Mouse (Mus musculus) left cerebral cortex, postnatal 36 days (tissue): Measurements from ENCODE around the gene Pld4. TPM values are rescaled to one million over a fixed set of nuclear protein-coding genes. Genes with fewer than 3 reads are reported as not detected.

Source experiments
- DNase-seq, 2 experiments: peaks; one replicate each; pipeline ENCODE4 v3.0.0; 2021 to 2022; ENCODE audit warnings: low spot score in 2 of 2, mixed read lengths in 1 of 2
- intact Hi-C: fragments of 180-260 bp; cut with DNase I; formaldehyde crosslinking; loops from one replicate; pipeline ENCODE4 v1.15.1; 2025
- total RNA-seq, 2 experiments: library from RNA; stranded (reverse); gene quantifications; 2 replicates each; pipeline ENCODE4 v1.2.3; 2021

Gene Pld4
- total RNA-seq, 2 experiments from 2014 or later = 9.3 to 10.3 TPM

DNA sequence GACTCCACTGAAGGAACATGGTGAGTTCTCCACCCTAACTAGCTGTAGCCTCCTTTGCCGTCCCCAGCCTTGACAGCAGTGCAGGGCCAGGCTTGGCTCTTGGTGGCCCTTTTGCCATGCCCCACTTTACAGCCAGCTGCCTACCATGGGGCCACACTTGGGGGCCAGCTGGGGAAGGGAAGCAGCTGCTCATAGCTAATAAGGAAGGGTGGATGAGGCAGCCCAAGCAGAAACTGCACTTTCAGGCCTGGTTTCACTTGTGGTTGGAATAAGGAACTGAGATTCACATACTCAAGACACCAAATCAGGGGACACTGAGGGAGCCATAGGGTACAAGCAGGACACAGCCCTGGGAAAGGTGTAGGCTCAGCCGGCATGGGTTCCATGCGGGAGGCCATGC is 1.6 kb downstream of the Pld4 start:
- no peak for DNase-seq
- intact Hi-C loops = no loop called here

DNA sequence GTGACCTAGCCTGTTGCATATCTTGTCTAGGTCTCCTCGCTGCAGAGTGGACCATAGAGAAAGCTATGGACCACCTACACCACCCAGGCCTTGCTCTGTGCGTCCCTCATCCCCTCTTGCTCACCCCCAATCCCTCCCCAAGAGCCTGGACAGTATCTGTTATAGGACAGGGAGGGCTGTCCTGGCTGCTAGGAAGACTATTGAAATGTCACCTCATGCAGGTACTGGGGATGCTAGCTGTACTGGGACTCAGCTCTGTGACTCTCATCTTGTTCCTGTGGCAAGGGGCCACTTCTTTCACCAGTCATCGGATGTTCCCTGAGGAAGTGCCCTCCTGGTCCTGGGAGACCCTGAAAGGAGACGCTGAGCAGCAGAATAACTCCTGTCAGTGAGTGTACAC is 2.7 kb downstream of the Pld4 start:
- DNase-seq = no peak
- intact Hi-C loops = no loop called here

DNA sequence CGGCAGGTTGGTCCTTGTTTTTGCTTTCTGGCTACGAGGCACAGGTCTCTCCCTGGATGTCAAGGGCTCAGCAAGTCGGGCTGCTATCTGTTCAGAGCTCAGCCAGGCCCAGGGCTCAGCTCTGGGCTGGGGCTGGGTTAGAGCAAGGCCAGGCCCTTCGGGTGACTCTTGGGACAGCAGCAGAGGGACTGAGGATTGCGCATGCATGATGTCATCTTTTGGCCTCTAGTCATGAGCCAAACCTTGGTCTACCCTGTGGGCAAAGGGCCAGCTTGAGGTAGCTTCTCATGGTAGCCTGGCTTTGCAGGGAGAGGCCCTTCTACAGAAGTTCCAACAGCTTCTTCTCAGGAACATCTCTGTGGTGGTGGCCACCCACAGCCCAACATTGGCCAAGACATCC is 3.7 kb downstream of the Pld4 start:
- intact Hi-C loops = no loop called here

DNA sequence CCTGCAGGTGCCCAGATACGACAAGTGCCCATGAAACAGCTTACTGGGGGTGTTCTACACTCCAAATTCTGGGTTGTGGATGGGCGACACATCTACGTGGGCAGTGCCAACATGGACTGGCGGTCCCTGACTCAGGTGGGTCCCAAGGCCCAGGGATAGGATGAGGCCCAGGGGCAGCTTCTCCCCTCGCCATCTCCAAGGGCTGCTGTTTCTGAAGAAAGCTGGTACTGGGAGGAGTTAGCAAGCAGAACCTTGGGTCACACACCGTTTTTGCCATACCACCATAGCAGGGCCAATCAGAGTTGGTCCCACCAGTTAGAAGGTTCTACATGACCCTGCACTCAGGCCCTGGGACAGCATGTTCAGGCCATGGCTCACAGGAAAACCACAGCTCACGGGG is 4.5 kb downstream of the Pld4 start:
- DNase-seq = no peak
- intact Hi-C loops = no loop called here

More for the DNA sequence above, 3.7 kb downstream of the Pld4 start:
- no peak for DNase-seq

DNA sequence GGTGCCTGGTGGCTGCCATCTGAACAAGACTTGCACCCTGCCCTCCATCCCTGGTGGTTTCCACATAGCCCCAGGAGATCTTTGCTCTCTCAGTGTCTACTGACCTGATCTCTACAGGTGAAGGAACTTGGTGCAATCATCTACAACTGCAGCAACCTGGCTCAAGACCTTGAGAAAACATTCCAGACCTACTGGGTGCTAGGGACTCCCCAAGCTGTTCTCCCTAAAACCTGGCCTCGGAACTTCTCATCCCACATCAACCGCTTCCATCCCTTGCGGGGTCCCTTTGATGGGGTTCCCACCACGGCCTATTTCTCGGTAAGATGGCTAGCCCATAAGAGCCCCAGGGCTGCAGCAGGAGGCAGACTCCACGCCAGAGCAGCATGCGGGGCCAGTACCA is 6.1 kb downstream of the Pld4 start:
- intact Hi-C loops = no loop called here

DNA sequence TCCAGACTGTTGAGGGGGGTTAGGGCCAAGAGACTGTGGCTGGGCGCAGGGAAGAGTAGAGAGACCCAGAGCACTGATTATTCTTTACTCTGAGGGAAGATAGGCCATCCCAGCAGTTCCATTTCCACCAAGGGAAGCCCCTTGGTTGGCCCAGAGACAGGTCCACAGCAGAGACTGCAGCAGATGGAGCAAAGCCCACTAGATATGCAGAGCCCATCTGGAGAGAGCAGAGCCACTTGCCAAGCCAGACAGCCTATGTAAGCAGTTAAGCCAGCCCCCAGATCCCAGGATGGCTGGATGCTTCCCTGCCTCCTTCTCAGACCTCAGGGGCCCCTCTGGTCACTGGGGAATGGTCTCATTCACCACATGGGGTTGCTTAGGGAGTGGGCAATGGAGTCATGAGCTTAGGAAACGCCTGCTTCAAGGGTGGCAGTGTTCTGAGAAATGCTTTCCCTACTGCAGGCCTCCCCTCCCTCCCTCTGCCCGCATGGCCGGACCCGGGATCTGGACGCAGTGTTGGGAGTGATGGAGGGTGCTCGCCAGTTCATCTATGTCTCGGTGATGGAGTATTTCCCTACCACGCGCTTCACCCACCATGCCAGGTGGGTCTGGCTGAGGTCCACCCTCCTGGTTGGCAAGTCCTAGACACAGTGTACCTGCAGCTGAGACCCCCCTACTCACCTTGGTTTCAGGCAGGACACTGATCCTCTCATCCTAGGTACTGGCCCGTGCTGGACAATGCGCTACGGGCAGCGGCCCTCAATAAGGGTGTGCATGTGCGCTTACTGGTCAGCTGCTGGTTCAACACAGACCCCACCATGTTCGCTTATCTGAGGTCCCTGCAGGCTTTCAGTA is 6.8 kb downstream of the Pld4 start:
- no peak for DNase-seq
- intact Hi-C loops = no loop called here

More for the DNA sequence above, 6.1 kb downstream of the Pld4 start:
- DNase-seq = no peak

DNA sequence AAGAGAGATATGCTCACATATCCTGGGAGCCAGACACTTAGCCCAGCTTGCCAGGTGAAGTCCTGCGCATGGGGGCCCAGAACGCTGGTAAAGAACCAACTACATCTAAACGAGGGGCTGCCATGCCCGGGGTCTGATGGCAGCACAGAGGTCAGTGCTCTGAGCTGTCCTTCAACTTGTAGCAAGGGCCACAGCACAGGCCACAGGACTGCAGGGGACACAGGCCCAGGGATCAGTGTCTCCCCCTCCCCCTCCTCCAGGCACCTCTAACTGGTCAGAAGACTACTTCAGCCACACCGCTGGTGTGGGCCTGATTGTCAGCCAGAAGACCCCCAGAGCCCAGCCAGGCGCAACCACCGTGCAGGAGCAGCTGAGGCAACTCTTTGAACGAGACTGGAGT is 7.7 kb downstream of the Pld4 start:
- intact Hi-C loops = no loop called here
- no peak for DNase-seq

DNA sequence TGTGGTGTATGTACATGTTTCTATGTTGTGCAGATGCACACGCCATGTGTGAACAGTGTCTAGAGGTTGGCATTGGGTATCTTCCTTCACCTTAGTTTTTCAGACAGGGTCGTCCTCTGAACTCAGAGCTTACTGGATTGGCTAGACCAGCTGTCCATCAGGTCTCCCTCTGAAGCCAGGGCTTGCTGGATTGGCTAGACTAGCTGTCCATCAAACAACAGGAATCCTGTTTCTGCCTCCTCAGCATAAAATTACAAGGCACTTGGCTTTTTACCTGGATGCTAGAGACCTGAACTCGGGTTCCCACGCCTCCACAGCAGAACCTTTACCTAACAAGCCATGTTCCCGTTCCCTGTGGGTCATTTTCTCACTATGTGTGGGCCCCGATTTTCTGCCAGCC is 8.6 kb downstream of the Pld4 start:
- no peak for DNase-seq
- intact Hi-C loops = no loop called here

DNA sequence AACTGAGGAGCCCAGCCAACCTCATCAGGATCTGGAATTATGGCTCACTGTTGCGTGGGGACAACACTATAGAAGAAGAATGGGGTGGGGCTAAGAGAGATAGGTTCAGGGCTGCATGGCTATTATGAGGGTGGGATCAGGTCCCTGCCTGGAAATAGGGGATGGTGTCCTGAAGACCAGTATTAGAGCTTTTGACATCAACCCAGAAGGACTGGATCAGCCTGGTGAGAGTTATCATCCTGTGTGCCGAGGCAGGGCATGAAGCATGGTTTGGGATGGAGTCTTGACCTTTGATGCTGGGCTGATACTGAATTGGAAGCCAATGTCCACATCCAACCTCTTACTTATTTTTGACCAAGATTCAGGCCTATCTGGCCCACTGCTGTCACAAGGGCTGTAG is 9.3 kb downstream of the Pld4 start:
- no peak for DNase-seq

DNA sequence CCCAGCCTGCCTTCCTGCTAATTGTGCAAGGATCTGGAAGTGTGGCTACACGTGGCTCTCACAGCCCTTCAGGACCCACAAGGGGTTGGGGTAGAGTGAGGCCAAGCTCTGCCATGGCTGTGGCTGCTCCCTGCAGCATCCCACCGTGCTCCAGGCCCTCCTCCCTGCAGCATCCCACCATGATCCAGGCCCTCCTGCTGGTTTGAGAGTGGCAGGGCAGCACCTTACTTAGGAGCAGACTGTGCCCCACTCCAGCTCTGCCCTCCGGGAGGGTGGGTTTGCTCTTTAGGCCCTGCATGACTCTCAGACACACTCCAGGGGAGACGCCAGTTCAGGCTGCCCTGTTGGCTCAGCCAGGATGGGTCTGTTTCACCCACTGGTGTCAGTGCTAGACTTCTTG is 9.9 kb downstream of the Pld4 start:
- intact Hi-C loops = no loop called here
- no peak for DNase-seq

More for the DNA sequence above, 9.3 kb downstream of the Pld4 start:
- intact Hi-C loops = no loop called here

DNA sequence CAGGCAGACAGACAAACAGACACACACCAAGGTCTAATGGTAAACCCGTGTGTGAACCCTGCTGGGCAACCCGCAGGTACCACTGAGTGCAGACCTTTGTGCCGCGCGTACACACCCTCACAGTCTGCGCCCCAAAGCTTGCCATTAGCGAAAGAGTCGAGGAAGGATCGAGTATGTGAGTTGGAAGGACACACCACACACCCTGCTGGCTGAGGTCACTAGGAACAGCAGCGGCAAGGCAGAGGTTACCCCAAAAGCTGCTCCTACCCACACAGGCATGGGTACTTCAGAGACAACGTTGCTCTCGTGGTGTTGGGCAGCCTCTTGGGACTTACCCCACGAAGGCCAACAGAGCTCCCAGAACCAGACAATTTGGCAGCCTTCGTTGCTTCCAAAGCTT is 11.9 kb downstream of the Pld4 start:
- intact Hi-C loops = no loop called here

DNA sequence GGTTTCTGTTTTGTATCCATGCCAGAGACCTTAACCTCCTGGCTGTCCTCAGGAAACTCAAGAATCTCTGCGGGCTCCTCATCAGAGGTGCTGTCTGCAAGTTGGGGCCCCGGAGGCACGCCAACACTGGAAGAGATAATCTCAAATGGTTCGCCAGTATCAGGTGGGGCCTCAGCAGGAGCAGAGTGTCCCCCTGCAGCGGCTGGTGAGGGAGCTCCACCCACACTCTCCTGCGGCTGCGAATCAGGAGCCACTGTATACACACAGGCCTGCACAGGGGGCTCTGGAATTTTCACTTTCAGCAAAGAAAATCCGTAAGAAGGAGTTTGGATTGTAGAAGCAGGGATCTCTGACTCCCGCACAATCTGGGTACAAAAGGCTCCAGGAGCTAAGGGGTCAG is 12.9 kb downstream of the Pld4 start:
- intact Hi-C loops = no loop called here
- DNase-seq = no peak

More for the DNA sequence above, 11.9 kb downstream of the Pld4 start:
- no peak for DNase-seq

DNA sequence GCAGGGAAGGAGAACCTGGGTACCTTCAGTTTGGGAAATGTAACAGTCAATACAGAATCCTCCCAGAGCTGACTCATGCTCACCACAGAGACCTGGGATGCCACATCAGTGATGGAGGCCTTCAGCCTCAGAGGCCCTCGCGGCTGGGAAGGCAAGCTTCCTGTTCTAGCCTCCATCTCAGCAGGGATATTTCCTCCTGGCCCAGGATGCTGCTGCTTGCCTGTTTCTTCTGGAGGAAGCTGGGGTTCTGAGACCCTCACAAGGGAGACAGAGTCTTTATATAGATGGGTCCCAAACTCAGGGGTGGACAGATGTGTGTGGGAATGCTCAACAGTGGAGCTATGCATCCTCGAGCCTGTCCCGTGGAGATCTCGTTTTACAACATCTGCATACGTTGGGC is 13.6 kb downstream of the Pld4 start:
- DNase-seq = no peak
- intact Hi-C loops = no loop called here

DNA sequence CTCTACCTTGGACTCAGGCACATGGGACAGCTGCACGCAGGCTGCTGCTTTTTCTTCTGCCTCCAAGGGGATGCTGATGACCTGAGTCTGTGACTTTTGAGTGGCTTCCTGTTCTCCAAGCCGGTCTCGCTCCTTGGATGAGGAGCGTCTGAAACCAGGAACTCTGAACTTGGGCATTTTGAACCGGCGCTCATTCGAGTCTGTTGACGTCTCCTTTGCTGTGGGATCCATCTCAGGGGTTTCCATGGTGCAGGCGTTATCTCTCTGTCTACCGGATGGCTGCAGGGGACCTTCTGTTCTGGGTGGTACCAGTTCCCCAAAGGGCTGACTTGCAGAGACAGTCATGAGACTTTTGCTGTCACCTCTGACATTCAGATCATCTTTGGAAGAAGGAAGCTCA is 14.0 kb downstream of the Pld4 start:
- intact Hi-C loops = no loop called here
- DNase-seq = no peak

DNA sequence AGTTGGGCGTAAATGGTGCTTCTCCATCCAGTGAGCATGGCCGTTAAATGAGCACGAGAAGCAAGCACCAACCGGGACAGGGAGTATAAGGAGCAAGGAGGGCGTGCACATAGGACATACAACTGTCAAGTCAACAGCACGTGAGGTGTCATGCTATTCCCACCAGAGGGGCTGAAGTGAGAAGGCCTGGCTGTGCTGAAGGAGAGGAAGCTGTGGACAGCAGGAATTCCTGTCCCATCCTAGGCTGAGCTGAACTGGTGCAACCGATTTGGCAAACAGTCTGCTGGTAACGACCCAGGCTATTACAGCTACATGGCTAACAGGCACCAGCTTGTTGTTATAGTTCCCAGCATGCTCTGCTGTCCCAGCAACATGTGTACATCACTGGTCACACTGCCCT is 30.6 kb downstream of the Pld4 start:
- intact Hi-C loops = no loop called here
- no peak for DNase-seq

DNA sequence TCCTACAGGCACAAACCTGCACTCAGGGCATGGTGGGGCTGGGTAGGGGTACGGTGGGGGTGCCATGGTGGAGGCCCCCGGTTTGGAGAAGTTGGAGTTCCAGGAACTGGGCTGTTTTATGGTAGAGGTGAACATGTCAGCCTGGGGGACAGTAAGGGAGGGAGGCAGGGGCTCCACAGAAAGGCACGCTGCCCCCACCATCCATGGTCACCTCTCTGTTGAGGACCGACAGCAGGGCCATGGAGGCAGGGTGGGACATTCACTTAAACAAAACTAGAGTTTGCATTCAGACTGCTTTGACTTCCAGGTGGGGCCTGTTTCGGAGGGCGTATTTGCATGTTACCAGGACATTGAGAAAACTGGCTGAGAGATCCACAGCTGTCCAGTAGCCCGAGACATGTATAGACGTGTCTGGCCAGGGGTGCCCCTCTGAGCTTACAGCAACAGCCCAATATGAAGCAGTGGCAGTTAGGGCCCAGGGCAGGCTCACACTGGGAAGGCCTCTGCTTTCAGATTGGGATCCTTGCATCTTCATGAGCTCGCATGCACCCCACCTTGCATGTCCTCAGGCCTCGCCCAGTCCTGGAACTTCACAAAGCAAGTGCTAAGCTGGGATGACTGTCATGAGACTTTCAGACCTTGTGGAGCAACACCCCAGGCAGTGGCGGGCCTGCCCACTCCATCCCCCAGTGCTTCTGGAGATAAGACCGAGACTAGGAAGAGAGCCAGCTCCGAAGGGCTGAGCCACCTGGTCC is 33.3 kb downstream of the Pld4 start:
- intact Hi-C loops = no loop called here
- DNase-seq = no peak

DNA sequence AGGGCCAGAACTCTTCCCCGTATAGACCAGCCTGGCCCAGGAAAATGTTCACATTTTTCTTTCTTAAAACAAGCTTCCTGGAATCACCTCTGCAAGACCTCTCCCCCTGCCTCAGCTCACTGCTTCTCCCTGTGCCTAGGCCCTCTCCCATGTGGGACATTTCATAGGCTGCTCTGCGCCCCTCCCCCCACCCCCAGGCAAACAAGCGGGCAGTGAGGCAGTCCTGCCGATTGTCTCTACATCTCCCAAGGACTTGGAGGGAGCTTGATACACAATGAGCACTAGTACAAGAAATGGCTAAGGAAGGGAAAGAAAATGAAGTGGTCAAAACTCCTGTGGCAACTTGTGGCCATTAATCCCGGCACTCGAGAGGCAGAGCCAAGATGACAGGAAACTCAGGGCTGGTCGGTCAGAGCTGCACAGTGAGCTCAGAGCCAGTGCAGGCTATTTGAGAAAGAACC is 33.9 kb downstream of the Pld4 start:
- DNase-seq = no peak
- intact Hi-C loops = no loop called here

DNA sequence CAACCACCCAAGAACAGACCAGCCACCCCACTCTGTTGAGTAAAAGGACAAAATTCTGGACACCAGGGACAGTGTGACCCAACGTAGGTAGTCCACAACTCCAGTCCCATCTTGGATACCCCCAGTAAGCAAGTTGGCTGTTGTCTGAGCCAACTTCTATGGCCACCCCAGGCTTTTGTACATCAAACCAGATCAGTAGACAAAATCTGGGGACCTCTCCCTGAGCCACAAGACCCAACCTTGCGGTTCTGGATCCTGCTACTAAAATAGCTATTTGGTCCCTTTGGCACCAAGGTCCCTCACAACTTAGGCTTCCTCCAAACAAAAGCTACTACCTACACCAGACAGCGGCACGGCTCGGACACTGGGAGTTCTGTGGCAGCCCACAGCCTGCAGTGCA is 34.5 kb downstream of the Pld4 start:
- intact Hi-C loops = loop anchor here (5.0 kb wide), 1 partner anchor 53 kb away; no protein-coding TSS in a partner anchor
- no peak for DNase-seq

DNA sequence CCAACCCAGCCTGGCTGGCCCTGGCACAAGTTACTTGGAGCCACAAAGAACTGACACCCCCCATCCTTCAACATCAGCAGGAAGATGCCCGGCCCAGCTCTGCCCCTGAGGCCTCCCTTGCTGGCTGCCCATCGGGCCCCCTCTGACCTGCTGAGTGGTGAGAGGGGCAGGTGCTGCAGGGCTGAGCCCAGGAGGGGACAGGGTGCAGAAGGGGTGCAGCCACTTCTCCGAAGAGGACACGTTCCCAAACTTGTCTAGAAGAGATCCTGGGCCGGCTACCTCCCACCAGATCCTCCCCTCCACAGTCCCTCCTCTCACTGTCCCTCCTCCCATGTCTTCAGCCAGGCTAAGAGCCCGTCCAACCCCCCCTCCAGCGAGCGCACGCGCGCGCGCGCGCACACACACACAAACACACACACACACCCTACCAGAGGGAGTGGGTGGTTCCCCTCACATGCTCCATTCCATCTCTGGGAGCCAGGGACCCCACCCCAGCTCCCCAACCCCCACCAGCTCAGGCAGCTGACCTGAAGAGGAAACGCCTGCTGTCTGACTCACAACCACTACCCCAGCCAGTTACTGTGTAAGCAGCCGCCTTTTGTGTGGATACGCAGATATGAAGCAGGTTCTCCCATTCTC is 35.1 kb downstream of the Pld4 start:
- intact Hi-C loops = loop anchor here (5.0 kb wide), 1 partner anchor 53 kb away; no protein-coding TSS in a partner anchor
- DNase-seq = no peak
